Mouse (Mus musculus) adrenal gland, adult 2 months (tissue): ENCODE results near the gene Tbc1d4. TPM values are rescaled to one million over a fixed set of nuclear protein-coding genes. Genes with fewer than 3 reads are reported as not detected.

Experiments used
- DNase-seq: peaks from one replicate; pipeline ENCODE4 v3.0.0; 2021
- polyA plus RNA-seq: library from polyadenylated mRNA; depleted of rRNA; stranded (reverse); fragments of >200 nt; gene quantifications from 2 replicates; pipeline ENCODE4 v1.2.3, GENCODE M21; 2012
- total RNA-seq, 2 experiments: library from RNA; stranded (reverse); gene quantifications; 2 replicates each; pipeline ENCODE4 v1.2.3; 2021

Tbc1d4 gene
- total and polyA plus RNA-seq, 3 experiments, result 24.3 to 65.4 (median 53.6) TPM

GRCm38 (mm10) chr14:101532090-101532695, 76.8 kb downstream of the Tbc1d4 start:
- no peak for DNase-seq

- no peak for DNase-seq
These were observed 78.5 kb downstream of the Tbc1d4 start for GRCm38 (mm10) chr14:101530455-101530854.

- DNase-seq, result no peak
These were observed 79.8 kb downstream of the Tbc1d4 start for GRCm38 (mm10) chr14:101529194-101529593.

- peak; percentile 14 for DNase-seq
These were observed 81.5 kb downstream of the Tbc1d4 start for GRCm38 (mm10) chr14:101527420-101527996.

- DNase-seq, result no peak
These were observed 82.5 kb downstream of the Tbc1d4 start for GRCm38 (mm10) chr14:101526478-101526877.

- no peak for DNase-seq
These were observed 89.0 kb downstream of the Tbc1d4 start for GRCm38 (mm10) chr14:101519964-101520363.

- DNase-seq, result peak; percentile 25
These were observed 90.7 kb downstream of the Tbc1d4 start for GRCm38 (mm10) chr14:101518259-101518658.

- peak; percentile 42 for DNase-seq
These were observed 91.2 kb downstream of the Tbc1d4 start for GRCm38 (mm10) chr14:101517801-101518200.

- DNase-seq, result peak; percentile 38
These were observed 91.7 kb downstream of the Tbc1d4 start for GRCm38 (mm10) chr14:101517341-101517740.

GRCm38 (mm10) chr14:101516864-101517263, 92.1 kb downstream of the Tbc1d4 start:
- DNase-seq, result no peak

- no peak for DNase-seq
These were observed 93.0 kb downstream of the Tbc1d4 start for GRCm38 (mm10) chr14:101516031-101516430.

- DNase-seq, result no peak
These were observed 93.7 kb downstream of the Tbc1d4 start for GRCm38 (mm10) chr14:101515271-101515670.

- DNase-seq, result no peak
These were observed 94.4 kb downstream of the Tbc1d4 start for GRCm38 (mm10) chr14:101514557-101514971.

GRCm38 (mm10) chr14:101513163-101513562, 95.8 kb downstream of the Tbc1d4 start:
- DNase-seq, result no peak

GRCm38 (mm10) chr14:101511410-101511809, 97.6 kb downstream of the Tbc1d4 start:
- DNase-seq, result no peak

GRCm38 (mm10) chr14:101510540-101511313, 98.3 kb downstream of the Tbc1d4 start:
- DNase-seq, result peak; percentile 29

GRCm38 (mm10) chr14:101509759-101510158, 99.2 kb downstream of the Tbc1d4 start:
- DNase-seq, result no peak

GRCm38 (mm10) chr14:101507956-101508355, 101.0 kb downstream of the Tbc1d4 start:
- no peak for DNase-seq

GRCm38 (mm10) chr14:101507146-101507545, 101.8 kb downstream of the Tbc1d4 start:
- DNase-seq, result peak; percentile 33

GRCm38 (mm10) chr14:101505805-101506204, 103.2 kb downstream of the Tbc1d4 start:
- no peak for DNase-seq

- no peak for DNase-seq
These were observed 104.4 kb downstream of the Tbc1d4 start for GRCm38 (mm10) chr14:101504473-101505200.

- no peak for DNase-seq
These were observed 105.6 kb downstream of the Tbc1d4 start for GRCm38 (mm10) chr14:101503168-101503961.
